Mouse (Mus musculus) intestine, embryonic 16.5 days (tissue): ENCODE results near the gene Map2k1. TPM values are rescaled to one million over a fixed set of nuclear protein-coding genes. Genes with fewer than 3 reads are reported as not detected.
"Not testable (repeated sequence)": the region's sequence is repeated elsewhere in the genome, so short reads cannot be mapped to it uniquely, and the experiment has no call there.

ENCODE experiments used
- ATAC-seq: fragments of 200-750 bp; cut with Nextera tagmentation; 2 replicates; pipeline ENCODE4 v1.8.0; 2017; ENCODE audit warnings: moderate TSS enrichment, moderate library complexity
- H3K27ac ChIP-seq: fragments of 300-500 bp; sonication (generic); 2 replicates; pipeline ENCODE4 v1.5.1; 2014; ENCODE audit warnings: mild to moderate bottlenecking, low read length
- H3K27me3 ChIP-seq: fragments of 300-500 bp; sonication (generic); replicated peaks from 2 replicates; pipeline ENCODE4 v1.6.1; 2014; ENCODE audit warnings: low read length, control low read depth, mixed read lengths; ENCODE audit not compliant: control insufficient read depth, insufficient read depth
- H3K36me3 ChIP-seq: fragments of 300-500 bp; sonication (generic); 2 replicates; pipeline ENCODE4 v1.6.1; 2014; ENCODE audit warnings: low read length, control low read depth; ENCODE audit not compliant: control insufficient read depth, insufficient read depth
- H3K4me1 ChIP-seq: fragments of 300-500 bp; sonication (generic); 2 replicates; pipeline ENCODE4 v1.6.1; 2014; ENCODE audit warnings: low read length, control low read depth, mixed read lengths; ENCODE audit not compliant: control insufficient read depth, insufficient read depth
- H3K4me2 ChIP-seq: fragments of 300-500 bp; sonication (generic); 2 replicates; pipeline ENCODE4 v1.6.1; 2014; ENCODE audit warnings: low read depth, low read length, control low read depth
- H3K4me3 ChIP-seq: fragments of 300-500 bp; sonication (generic); 2 replicates; pipeline ENCODE4 v1.5.1; 2014; ENCODE audit warnings: mild to moderate bottlenecking, low read length
- H3K9ac ChIP-seq: fragments of 300-500 bp; sonication (generic); 2 replicates; pipeline ENCODE4 v1.6.1; 2014; ENCODE audit warnings: low read depth, low read length
- H3K9me3 ChIP-seq: fragments of 300-500 bp; sonication (generic); 2 replicates; pipeline ENCODE4 v1.6.1; 2016; ENCODE audit warnings: low read length, control low read depth; ENCODE audit not compliant: control insufficient read depth
- WGBS: fragments of 180-500 bp; shearing (Covaris S2); extraction: QIAGEN DNeasy Blood & Tissue Kit; methylation state at CpG from one replicate; pipeline ENCODE4 v1.1.7; 2014; 5-methylcytosine and 5-hydroxymethylcytosine counted together
- polyA plus RNA-seq: library from polyadenylated mRNA; unstranded; fragments of >200 nt; fragmentation: Nextera tagmentation; extraction: Ambion mirVana; gene quantifications from 2 replicates; pipeline ENCODE4 v1.2.1, GENCODE M21; 2015

The Map2k1 gene
- polyA plus RNA-seq, 1 experiment from 2014 or later: 97.4 TPM

GRCm38 (mm10) chr9:64273757-64274156 lies 20.3 kb upstream of the Map2k1 start:
- no peak for ATAC-seq
- no peak overlapping the region for H3K27ac ChIP-seq

GRCm38 (mm10) chr9:64272611-64273010 lies 19.2 kb upstream of the Map2k1 start:
- H3K36me3 ChIP-seq: no peaks in the 10 kb centered on the region
- H3K9me3 ChIP-seq: no peaks in the 10 kb centered on the region
- no peak overlapping the region for H3K4me2 ChIP-seq
- H3K27ac ChIP-seq: no peak overlapping the region
- no peaks in the 10 kb centered on the region for H3K4me1 ChIP-seq
- H3K27me3 ChIP-seq: no peaks in the 10 kb centered on the region
- H3K9ac ChIP-seq: no peak overlapping the region
- no peak overlapping the region for H3K4me3 ChIP-seq
- ATAC-seq: no peak
- 43% methylated on average over 7 of the region's 7 CpGs for WGBS

More at GRCm38 (mm10) chr9:64273757-64274156, 20.3 kb upstream of the Map2k1 start:
- Histone ChIP-seq H3K4me2 (no peak overlapping the region), H3K4me3 (no peak overlapping the region), H3K36me3 (no peaks in the 10 kb centered on the region), H3K4me1 (no peaks in the 10 kb centered on the region), H3K27me3 (no peaks in the 10 kb centered on the region), H3K9ac (no peak overlapping the region), H3K9me3 (no peaks in the 10 kb centered on the region)
- 70% methylated on average over 4 of the region's 4 CpGs for WGBS

- no peak for ATAC-seq
- H3K4me1 ChIP-seq: no peaks in the 10 kb centered on the region
- no peak overlapping the region for H3K27ac ChIP-seq
- H3K9me3 ChIP-seq: no peaks in the 10 kb centered on the region
- no peaks in the 10 kb centered on the region for H3K36me3 ChIP-seq
- H3K9ac ChIP-seq: no peak overlapping the region
- 61% methylated on average over 3 of the region's 3 CpGs for whole genome bisulfite sequencing
- no peak overlapping the region for H3K4me3 ChIP-seq
- no peak overlapping the region for H3K4me2 ChIP-seq
- no peaks in the 10 kb centered on the region for H3K27me3 ChIP-seq
Measured at GRCm38 (mm10) chr9:64271249-64271648, 17.8 kb upstream of the Map2k1 start.

- H3K9ac ChIP-seq, H3K4me3 ChIP-seq, ATAC-seq, H3K4me2 ChIP-seq, H3K27ac ChIP-seq, H3K4me1 ChIP-seq, H3K9me3 ChIP-seq, H3K27me3 ChIP-seq, H3K36me3 ChIP-seq: not testable (repeated sequence)
- WGBS: 93% methylated on average over 8 of the region's 8 CpGs
Measured at GRCm38 (mm10) chr9:64268836-64269235, 15.4 kb upstream of the Map2k1 start.

- no peak for ATAC-seq
- H3K4me2 ChIP-seq: no peak overlapping the region
- no peaks in the 10 kb centered on the region for H3K4me1 ChIP-seq
- no peak overlapping the region for H3K9ac ChIP-seq
- 78% methylated on average over 10 of the region's 10 CpGs for WGBS
- H3K9me3 ChIP-seq: no peaks in the 10 kb centered on the region
- no peaks in the 10 kb centered on the region for H3K27me3 ChIP-seq
- H3K36me3 ChIP-seq: no peaks in the 10 kb centered on the region
- no peak overlapping the region for H3K27ac ChIP-seq
- no peak overlapping the region for H3K4me3 ChIP-seq
Measured at GRCm38 (mm10) chr9:64268196-64268595, 14.8 kb upstream of the Map2k1 start.

GRCm38 (mm10) chr9:64267231-64267630 lies 13.8 kb upstream of the Map2k1 start:
- H3K4me2 ChIP-seq: no peak overlapping the region
- no peak overlapping the region for H3K4me3 ChIP-seq
- ATAC-seq: no peak
- no peaks in the 10 kb centered on the region for H3K27me3 ChIP-seq
- WGBS: 67% methylated on average over 1 of the region's 1 CpGs
- H3K36me3 ChIP-seq: no peaks in the 10 kb centered on the region
- H3K4me1 ChIP-seq: no peaks in the 10 kb centered on the region
- no peaks in the 10 kb centered on the region for H3K9me3 ChIP-seq
- H3K27ac ChIP-seq: no peak overlapping the region
- no peak overlapping the region for H3K9ac ChIP-seq

- no peaks in the 10 kb centered on the region for H3K27me3 ChIP-seq
- H3K4me2 ChIP-seq: no peak overlapping the region
- 49% methylated on average over 1 of the region's 1 CpGs for WGBS
- no peaks in the 10 kb centered on the region for H3K4me1 ChIP-seq
- H3K9me3 ChIP-seq: no peaks in the 10 kb centered on the region
- no peak overlapping the region for H3K9ac ChIP-seq
- no peaks in the 10 kb centered on the region for H3K36me3 ChIP-seq
- no peak overlapping the region for H3K27ac ChIP-seq
- no peak overlapping the region for H3K4me3 ChIP-seq
- ATAC-seq: no peak
Measured at GRCm38 (mm10) chr9:64264813-64265212, 11.4 kb upstream of the Map2k1 start.

- H3K27ac ChIP-seq: no peak overlapping the region
- H3K36me3 ChIP-seq: no peaks in the 10 kb centered on the region
- no peak overlapping the region for H3K9ac ChIP-seq
- no peak overlapping the region for H3K4me3 ChIP-seq
- 80% methylated on average over 4 of the region's 4 CpGs for WGBS
- no peaks in the 10 kb centered on the region for H3K4me1 ChIP-seq
- no peak for ATAC-seq
- H3K4me2 ChIP-seq: no peak overlapping the region
- no peaks in the 10 kb centered on the region for H3K27me3 ChIP-seq
- H3K9me3 ChIP-seq: no peaks in the 10 kb centered on the region
Measured at GRCm38 (mm10) chr9:64261023-64261422, 7.6 kb upstream of the Map2k1 start.

GRCm38 (mm10) chr9:64259906-64260305 lies 6.5 kb upstream of the Map2k1 start:
- ATAC-seq: no peak
- 83% methylated on average over 5 of the region's 5 CpGs for WGBS

GRCm38 (mm10) chr9:64256204-64256603 lies 2.8 kb upstream of the Map2k1 start:
- no peak overlapping the region for H3K27ac ChIP-seq
- H3K9ac ChIP-seq: no peak overlapping the region
- H3K4me2 ChIP-seq: no peak overlapping the region
- ATAC-seq: no peak
- no peaks in the 10 kb centered on the region for H3K36me3 ChIP-seq
- H3K4me1 ChIP-seq: peaks cover 7% of the 10 kb centered on the region
- 89% methylated on average over 3 of the region's 3 CpGs for WGBS
- H3K27me3 ChIP-seq: no peaks in the 10 kb centered on the region
- no peak overlapping the region for H3K4me3 ChIP-seq
- no peaks in the 10 kb centered on the region for H3K9me3 ChIP-seq

More at GRCm38 (mm10) chr9:64259906-64260305, 6.5 kb upstream of the Map2k1 start:
- H3K9ac ChIP-seq: no peak overlapping the region
- H3K9me3 ChIP-seq: no peaks in the 10 kb centered on the region
- H3K4me3 ChIP-seq: no peak overlapping the region
- H3K4me2 ChIP-seq: no peak overlapping the region
- H3K4me1 ChIP-seq: no peaks in the 10 kb centered on the region
- H3K36me3 ChIP-seq: no peaks in the 10 kb centered on the region
- H3K27ac ChIP-seq: no peak overlapping the region
- H3K27me3 ChIP-seq: no peaks in the 10 kb centered on the region
